Mouse (Mus musculus) left cerebral cortex, postnatal 14 days (tissue): Measurements from ENCODE around the gene Spin2d. TPM values are rescaled to one million over a fixed set of nuclear protein-coding genes. Genes with fewer than 3 reads are reported as not detected.
A peak's percentile ranks its signal among the peaks of the same experiment; 100 is the strongest.
"Not testable (repeated sequence)": the region's sequence is repeated elsewhere in the genome, so short reads cannot be mapped to it uniquely, and the experiment has no call there.

Source experiments
- DNase-seq, 2 experiments: peaks; one replicate each; pipeline ENCODE4 v3.0.0; 2021 to 2022; ENCODE audit warnings: low spot score in 2 of 2, mixed read lengths in 1 of 2
- intact Hi-C: fragments of 180-260 bp; cut with DNase I; formaldehyde crosslinking; loops from one replicate; pipeline ENCODE4 v1.15.1; 2025
- long read RNA-seq, 2 experiments: library from polyadenylated mRNA; stranded (forward); transcript quantifications; one replicate each; pipeline ENCODE4 v2.0.0; 2021
- total RNA-seq, 2 experiments: library from RNA; stranded (reverse); gene quantifications; 2 replicates each; pipeline ENCODE4 v1.2.3; 2021

Spin2d gene
- not detected for total RNA-seq
- long read RNA-seq, experiment 1 = 0 reads
- long read RNA-seq, experiment 2 = 0 reads

DNA sequence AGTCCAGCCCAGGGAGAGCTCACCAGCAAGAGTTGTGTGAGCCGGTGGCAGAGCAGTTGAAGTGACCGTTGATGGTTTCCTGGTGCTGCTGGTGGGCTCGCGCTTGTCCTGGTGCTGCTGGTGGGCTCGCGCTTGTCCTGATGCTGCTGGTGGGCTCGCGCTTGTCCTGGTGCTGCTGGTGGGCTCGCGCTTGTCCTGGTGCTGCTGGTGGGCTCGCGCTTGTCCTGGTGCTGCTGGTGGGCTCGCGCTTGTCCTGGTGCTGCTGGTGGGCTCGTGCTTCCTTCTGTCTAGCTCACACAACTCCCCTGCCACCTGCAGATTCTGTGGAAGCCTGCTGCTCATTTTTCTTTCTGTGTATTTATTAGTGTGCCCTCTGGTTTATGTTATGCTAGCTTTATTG is at the start of gene Spin2d:
TSS of gene Spin2d (minus strand) at position 101 of the 400 bp plus-strand sequence.
- intact Hi-C loops, DNase-seq: not testable (repeated sequence)

DNA sequence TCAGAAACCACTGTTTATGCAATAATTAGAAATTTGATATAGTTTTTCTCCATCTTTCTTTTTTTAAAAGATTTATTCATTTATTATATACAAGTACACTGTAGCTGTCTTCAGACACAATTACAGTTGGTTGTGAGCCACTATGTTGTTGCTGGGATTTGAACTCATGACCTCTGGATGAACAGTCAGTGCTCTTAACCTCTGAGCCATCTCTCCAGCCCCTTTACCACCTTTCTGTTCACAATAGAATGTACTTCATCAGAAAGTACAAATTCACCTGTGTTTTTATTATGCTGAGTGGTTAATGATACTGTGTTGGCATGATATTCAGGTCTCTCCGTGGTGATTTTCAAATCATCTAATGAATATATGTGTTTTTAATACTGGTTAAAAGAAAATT is 48.6 kb upstream of the Spin2d start:
- no peak for DNase-seq
- intact Hi-C loops = loop anchor here (10.0 kb wide), 1 partner anchor 161 kb away; the partner anchor contains the start of gene Pnma3

GRCm38 (mm10) chrX:73213819-73214564 is 37.2 kb upstream of the Spin2d start, which contains the start of gene Xlr4b:
Gene Xlr4b (plus strand): TSS chrX:73214333.
- DNase-seq, intact Hi-C loops: not testable (repeated sequence)

DNA sequence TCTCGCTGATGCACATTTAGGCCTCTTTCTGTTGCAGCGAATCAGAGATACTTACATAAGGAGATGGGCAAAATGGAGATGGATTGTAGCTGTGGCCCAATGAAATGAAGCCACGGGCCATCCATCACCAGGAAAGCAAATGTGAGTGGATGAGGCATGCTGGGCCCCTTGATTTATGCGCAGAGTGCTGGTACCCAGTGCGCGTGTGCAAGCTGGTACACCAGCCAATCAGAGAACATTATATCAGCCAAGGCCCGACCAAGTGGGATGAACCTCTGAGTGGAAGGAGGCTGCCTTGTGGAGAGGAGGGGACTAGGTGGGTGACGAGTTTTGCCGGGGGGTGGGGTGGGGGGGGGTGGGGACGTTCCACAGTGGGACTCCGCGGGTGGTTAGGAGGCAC is 15.1 kb upstream of the Spin2d start, which contains the start of gene Xlr3b:
TSS of gene Xlr3b (plus strand) at position 274 of the 400 bp plus-strand sequence.
- DNase-seq = peak in 1 of 2 experiments; percentile 3
- intact Hi-C loops = not testable (repeated sequence)

GRCm38 (mm10) chrX:73149350-73149749 is 27.4 kb downstream of the Spin2d start, which contains the start of gene DXBay18:
Gene DXBay18 (minus strand): TSS chrX:73149450.
- DNase-seq, intact Hi-C loops: not testable (repeated sequence)

GRCm38 (mm10) chrX:73148496-73148895 is 28.3 kb downstream of the Spin2d start, which contains the start of gene Xlr5b:
Gene Xlr5b (plus strand): TSS chrX:73148796.
- DNase-seq, intact Hi-C loops: not testable (repeated sequence)

- intact Hi-C loops, DNase-seq: not testable (repeated sequence)
Observed at GRCm38 (mm10) chrX:73143218-73143618, 33.6 kb downstream of the Spin2d start.

Other genes with a start within 250 kb of the Spin2d start
- gene Zfp185, start 189.7 kb downstream of the Spin2d start, total RNA-seq = under 1 TPM; 0.57 TPM
- under 1 TPM; 0.44 to 0.51 TPM for gene Pnma5, start 139.9 kb downstream of the Spin2d start, total RNA-seq
- 10 to 100 TPM; 18.1 to 19.6 TPM for gene Pnma3, start 112.2 kb downstream of the Spin2d start, total RNA-seq
- 1 to 10 TPM in 1 of 2 experiments, under 1 TPM in 1; 0.80 to 1.2 TPM for gene Xlr4a, start 94.5 kb downstream of the Spin2d start, total RNA-seq
- gene Xlr3a, start 79.9 kb downstream of the Spin2d start, total RNA-seq = 1 to 10 TPM in 1 of 2 experiments, not detected in 1; 1.1 TPM
- gene Gm14685, start 59.9 kb downstream of the Spin2d start, total RNA-seq = 1 to 10 TPM; 1.8 to 1.9 TPM
- not detected for gene Xlr5b, start 28.2 kb downstream of the Spin2d start, total RNA-seq
- 1 to 10 TPM in 1 of 2 experiments, under 1 TPM in 1; 0.93 to 1.1 TPM for gene DXBay18, start 27.5 kb downstream of the Spin2d start, total RNA-seq
- gene Xlr3b, start 15.2 kb upstream of the Spin2d start, total RNA-seq = 10 to 100 TPM in 1 of 2 experiments, 1 to 10 TPM in 1; 4.3 to 11.2 TPM
- gene Xlr4b, start 37.3 kb upstream of the Spin2d start, total RNA-seq = 1 to 10 TPM in 1 of 2 experiments, not detected in 1; 1.5 TPM
- gene F8a, start 51.3 kb upstream of the Spin2d start, total RNA-seq = 10 to 100 TPM; 14.6 to 14.7 TPM
- not detected for gene Xlr4c, start 66.1 kb upstream of the Spin2d start, total RNA-seq
- not detected for gene Xlr3c, start 88.4 kb upstream of the Spin2d start, total RNA-seq
- gene Xlr5a, start 116.0 kb upstream of the Spin2d start, total RNA-seq = not detected
- gene Xlr5c, start 116.0 kb upstream of the Spin2d start, total RNA-seq = not detected
- gene Gm45015, start 159.9 kb upstream of the Spin2d start, total RNA-seq = not detected
- 10 to 100 TPM; 16.2 to 17.9 TPM for gene Zfp275, start 165.6 kb upstream of the Spin2d start, total RNA-seq
- gene Gm18336, start 221.7 kb upstream of the Spin2d start, total RNA-seq = under 1 TPM; 0.15 TPM
- 1 to 10 TPM; 1.5 to 2.1 TPM for gene Zfp92, start 234.1 kb upstream of the Spin2d start, total RNA-seq